Mouse (Mus musculus) MEL-GATA-1-ER (cell line): ENCODE results near the gene Traf6.
A peak's percentile ranks its signal among the peaks of the same experiment; 100 is the strongest.

Source experiments
- DNase-seq: peaks from one replicate; pipeline ENCODE4 v3.0.0-alpha.2; 2012; ENCODE audit warnings: low read depth; ENCODE audit errors: extremely low read depth

Traf6 gene

DNA sequence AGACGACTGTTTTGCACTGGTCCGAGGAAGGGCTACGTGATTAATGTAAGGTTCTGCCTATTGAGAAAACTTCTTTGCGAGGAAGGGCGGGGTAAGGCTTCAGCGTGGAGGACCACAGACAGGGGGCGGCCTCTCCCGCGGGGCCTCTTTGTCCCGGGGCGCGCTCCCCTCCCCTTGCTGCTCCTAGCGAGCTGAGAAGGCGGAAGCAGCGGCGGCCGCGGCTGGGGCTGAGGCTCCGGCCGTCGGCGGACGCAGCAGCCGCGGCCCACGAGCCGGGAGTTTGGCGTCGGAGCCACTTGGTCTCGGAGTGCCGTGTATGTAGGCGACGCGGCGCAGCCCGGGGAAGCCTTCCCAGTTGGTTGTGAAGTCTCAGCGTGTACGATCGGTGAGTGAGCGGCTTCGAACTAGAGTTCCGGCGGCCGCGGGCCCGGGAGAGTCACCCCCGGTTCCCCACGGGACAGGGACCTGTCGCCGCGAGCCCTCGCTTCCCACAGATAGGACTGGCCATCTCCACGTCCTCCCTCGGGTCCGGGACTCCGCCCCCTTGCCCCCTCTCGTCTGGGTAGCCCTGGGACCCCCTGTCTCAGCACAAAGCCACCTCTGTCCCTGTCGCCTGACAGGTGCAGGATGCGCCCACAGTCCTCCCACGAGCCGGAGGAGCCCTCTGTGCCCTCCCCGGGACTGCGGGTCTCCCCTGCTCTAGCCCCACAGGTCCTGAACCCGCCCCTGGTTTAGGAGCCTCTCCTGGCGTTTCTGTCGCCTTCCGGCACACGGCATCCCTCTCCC, at the start of gene Traf6:
Gene Traf6, plus strand, starts transcription at position 194 of the 786 bp plus-strand sequence.
- peak; percentile 70 for DNase-seq

- no peak for DNase-seq
These were observed 39.0 kb upstream of the Traf6 start for GRCm38 (mm10) chr2:101638979-101639839.

DNA sequence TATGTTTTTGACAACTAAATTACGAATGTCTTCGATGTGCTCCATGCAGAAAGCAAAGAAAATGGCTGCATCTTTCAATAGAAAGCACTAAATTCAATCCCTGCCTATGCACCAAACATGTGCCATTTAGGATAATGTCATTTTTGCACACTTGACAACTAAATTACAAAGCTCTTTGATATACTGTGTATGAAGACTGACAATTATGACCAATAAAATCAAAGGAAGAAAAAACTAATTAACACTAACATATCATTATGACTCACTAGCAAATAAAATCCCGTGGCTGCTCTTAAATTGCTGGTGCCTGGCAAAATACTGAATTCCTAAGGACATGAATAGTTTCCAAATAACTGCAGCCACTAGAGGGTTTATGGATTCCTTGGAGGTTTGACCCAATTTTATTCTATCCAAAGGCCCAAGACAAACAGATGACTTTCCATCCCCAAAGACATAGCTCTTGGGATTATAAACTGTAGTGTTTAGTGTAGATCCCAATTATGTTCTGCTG, 38.3 kb upstream of the Traf6 start:
- no peak for DNase-seq

DNA sequence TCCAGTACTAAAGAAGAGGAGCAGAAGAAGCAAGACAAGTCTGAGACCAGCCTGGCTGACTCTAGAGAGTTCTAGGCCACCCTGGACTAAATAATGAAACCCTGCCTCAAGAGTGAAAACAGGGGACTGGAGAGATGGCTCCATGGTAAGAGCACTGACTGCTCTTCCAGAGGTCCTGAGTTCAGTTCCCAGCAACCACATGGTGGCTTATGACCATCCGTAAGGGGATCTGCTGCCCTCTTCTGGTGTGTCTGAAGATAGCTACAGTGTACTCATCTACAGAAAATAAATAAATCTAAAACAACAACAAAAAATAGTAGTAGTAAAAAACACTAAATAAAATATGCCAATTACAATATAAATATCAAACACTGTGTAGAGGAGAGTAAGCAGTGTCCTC, 32.4 kb upstream of the Traf6 start:
- DNase-seq: no peak

DNA sequence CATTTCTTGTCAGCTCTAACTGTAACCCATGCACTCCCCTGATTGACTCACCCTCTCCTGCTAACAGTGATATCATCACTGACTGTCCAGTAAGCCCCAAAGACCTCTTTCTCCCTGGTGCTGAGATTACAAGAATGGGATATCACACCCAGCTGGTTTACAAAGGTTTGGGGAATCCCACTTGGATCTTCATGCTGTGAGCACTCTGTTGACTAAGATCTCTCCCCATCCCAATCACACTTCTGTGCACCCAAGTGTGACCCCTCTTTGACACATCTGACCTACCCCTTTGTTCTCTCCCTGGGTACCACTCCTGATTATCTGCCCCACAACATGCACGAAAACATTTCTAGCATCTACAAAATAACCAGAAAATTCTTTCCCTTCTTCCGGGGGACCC, 29.9 kb upstream of the Traf6 start:
- DNase-seq: no peak

- no peak for DNase-seq
These were observed 29.0 kb upstream of the Traf6 start, which contains the start of the genes Rag1 and B230118H07Rik for GRCm38 (mm10) chr2:101649114-101649671. Gene Rag1, minus strand, starts transcription at chr2:101649501. Gene B230118H07Rik, minus strand, starts transcription at chr2:101649532.

DNA sequence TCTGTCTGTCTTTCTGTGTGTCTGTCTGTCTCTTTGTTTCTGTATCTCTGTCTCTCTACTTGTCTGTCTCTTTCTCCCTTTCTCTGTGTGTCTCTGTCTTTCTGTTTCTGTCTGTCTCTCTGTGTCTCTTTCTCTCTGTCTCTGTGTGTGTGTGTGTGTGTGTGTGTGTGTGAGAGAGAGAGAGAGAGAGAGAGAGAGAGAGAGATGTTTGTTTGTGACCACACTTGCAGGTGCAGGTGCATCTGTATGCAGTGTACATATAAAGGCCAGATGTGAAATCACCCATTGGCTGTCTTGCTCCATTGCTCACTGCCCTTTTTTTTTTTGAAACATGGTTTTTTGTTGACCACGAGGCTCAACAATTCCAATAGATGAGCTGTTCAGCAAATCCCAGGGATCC, 27.8 kb upstream of the Traf6 start:
- DNase-seq: no peak

- DNase-seq: no peak
These were observed 25.9 kb upstream of the Traf6 start for GRCm38 (mm10) chr2:101652204-101652920.

DNA sequence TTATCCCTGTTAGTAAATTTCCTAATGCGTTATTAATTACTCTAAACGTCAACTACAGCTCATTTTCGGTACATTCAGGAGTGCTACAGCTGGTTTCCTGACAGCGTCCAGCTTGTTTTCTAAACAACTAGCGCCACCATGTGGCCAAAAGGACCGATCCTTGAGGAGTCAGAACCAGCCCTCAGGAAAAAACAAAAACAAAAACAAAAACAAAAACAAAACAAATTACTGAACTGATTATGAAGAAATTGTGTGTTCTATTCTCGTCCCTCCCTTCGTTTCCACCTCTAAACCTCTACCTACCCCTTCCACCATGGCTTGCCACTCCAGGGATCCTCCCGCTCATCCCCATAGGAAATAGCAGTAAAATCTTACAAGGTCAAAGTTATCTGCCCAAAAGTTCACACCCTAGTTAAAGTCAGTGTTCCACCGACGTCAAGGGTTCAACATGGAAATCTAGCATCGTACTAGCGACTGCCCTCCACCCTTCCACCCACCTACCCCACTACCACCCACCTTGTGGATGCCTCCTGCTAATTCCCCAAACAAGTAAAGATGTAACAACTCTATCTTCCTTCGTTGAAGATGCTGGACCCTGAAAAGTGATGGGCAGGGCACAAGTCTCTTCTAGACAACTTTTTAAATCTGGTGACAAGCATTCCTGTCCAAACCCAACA, 25.2 kb upstream of the Traf6 start:
- DNase-seq: peak; percentile 54

- no peak for DNase-seq
These were observed 17.7 kb upstream of the Traf6 start for GRCm38 (mm10) chr2:101660536-101660935.

- DNase-seq: peak; percentile 47
These were observed 13.0 kb upstream of the Traf6 start for GRCm38 (mm10) chr2:101665058-101665702.

DNA sequence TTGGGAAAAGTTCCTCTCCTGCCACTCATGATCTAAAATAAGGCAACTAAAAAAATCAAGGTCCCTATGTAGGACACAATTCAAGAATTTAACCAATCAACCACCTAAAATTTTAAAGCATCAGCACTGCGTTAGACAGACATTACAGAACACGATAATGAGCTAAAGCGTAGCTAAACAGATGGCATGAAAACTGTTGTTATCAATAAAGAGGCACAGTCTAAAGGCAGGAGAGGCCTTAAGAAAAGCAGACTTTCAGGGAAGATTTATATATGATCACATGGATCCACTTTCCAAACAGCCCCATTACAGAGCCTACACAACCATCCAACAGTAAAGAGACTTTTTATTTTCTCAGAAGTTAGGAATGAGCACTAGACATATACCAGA, 12.5 kb upstream of the Traf6 start:
- DNase-seq: no peak

DNA sequence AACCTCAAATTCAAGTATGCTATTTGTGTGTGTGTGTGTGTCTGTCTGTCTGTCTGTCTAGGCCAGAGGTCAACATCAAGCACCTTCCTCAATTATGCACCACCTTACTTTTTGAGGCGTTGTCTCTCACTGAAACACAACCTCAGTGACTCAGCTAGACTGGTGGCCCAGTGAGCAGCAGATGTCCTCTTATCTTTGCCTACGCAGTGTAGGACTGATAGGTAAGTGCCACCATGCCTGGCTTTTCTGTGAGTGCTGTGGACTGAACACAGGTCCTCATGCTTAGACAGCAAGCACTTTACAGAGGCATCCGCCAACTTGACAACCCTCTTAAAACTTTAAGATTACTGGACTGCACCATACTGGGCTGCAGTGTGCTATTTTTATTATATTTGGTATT, 9.5 kb upstream of the Traf6 start:
- no peak for DNase-seq

DNA sequence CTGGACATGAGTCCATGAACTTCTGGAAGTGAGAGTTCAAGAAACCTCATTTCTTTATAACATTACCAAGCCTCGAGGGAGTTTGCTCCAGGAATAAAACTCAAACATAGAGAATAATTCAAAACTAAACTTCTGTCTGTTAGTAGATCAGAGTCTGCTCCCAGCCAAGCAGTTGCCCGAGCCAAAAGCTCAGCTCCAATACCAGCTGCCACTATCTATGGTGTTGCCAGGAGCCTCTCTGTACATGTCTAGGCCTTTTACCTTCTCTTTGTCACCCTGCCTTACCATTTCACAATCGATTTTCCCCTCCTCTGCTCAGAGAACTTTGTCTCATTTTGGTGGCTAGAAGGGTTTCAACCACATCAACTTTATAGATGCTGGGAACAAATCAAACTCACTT, 4.7 kb upstream of the Traf6 start:
- no peak for DNase-seq

DNA sequence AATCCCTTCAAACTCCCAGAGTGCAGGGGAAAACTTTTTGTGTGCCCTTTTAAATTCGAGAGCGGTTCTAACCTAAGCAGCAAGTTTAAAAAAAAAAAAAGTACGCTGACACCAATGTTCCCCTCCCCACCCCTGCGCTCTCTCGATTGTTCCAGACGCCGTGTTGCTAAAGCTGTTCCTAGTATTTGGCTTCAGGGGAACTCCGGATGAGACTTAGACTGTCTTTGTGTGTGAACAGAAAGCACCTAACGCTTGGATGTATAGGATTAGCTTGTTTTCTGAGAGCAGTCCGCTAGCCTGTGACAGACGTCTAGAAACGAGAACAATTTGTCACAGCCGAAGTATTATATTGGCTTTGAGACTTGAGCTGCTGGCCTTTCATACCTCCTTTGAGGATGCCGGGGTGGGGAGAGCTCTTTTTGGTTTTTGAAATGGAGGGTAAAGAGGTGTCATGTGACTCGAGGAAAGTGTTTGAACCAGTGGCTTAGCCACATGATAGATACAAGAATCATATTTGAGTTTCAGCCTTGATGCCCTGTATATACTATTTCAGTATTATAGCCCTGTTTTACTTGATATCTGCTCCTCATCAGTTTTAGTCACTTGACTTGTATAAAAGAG, 1.0 kb downstream of the Traf6 start:
- peak; percentile 23 for DNase-seq

GRCm38 (mm10) chr2:101684421-101684820, 6.2 kb downstream of the Traf6 start:
- no peak for DNase-seq

- DNase-seq: no peak
These were observed 9.8 kb downstream of the Traf6 start for GRCm38 (mm10) chr2:101688011-101688410.

DNA sequence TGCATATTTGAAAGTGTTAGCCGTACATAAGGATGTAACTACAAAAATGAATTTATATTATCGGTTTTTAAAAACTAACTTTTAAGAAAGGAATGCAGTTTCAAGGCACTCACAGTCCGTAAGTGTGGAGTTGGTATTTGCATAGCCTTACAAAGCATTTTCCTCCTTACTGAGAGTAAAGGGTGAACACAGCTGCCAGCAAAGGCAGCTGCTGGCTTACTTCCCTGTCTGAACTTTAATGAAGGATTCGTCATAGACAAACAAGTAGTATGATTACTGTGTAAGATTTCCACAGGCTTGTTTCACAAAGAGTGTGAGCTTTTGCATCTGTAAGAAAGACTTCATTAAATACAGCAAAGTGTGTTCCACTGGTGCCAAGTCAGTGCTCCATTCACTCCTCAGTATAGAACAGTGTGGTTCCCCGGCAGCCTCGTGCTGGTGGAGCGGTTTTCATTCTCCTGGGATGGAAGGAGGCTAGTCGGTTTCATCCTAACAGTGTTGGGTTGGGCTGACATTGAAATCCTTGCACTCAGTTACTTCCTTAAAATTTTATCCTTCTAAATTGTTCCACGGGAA, 12.1 kb downstream of the Traf6 start:
- no peak for DNase-seq

DNA sequence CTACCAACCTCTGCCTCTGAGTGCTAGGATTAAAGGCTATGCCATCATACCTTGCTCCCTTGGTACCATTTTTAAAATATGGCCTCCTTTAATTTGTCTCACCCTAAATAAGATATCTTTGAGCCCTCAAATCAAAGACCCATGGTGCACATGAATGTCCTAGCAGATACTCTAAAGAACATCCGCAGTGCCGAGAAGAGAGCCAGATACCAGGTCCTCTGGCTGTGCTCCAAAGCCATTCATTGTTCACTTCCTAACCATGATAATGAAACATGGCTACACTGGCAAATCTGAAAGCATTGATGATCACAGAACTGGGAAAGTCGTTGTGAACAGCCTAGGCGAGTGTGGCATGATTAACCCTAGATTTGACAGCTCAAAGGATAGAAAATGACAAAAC, 14.8 kb downstream of the Traf6 start:
- no peak for DNase-seq
